Mouse (Mus musculus) heart, embryonic 13.5 days (tissue): ENCODE data around the gene Brca2. TPM values are rescaled to one million over a fixed set of nuclear protein-coding genes. Genes with fewer than 3 reads are reported as not detected.
A peak's percentile ranks its signal among the peaks of the same experiment; 100 is the strongest.

Experiments
- ATAC-seq: fragments of 200-750 bp; cut with Nextera tagmentation; 2 replicates; pipeline ENCODE4 v1.8.0; 2017; ENCODE audit warnings: moderate TSS enrichment; ENCODE audit not compliant: insufficient number of reproducible peaks, low FRiP score, low TSS enrichment; ENCODE audit errors: extremely low read depth
- H3K27ac ChIP-seq: fragments of 300-500 bp; sonication (generic); replicated peaks from 2 replicates; pipeline ENCODE4 v1.5.1; 2015; ENCODE audit warnings: moderate library complexity, mild to moderate bottlenecking, inconsistent platforms
- H3K27me3 ChIP-seq: fragments of 300-500 bp; sonication (generic); replicated peaks from 2 replicates; pipeline ENCODE4 v1.6.1; 2015; ENCODE audit warnings: mild to moderate bottlenecking, inconsistent platforms
- H3K36me3 ChIP-seq: fragments of 300-500 bp; sonication (generic); 2 replicates; pipeline ENCODE4 v1.6.1; 2015; ENCODE audit warnings: mild to moderate bottlenecking, inconsistent platforms
- H3K4me1 ChIP-seq: fragments of 300-500 bp; sonication (generic); 2 replicates; pipeline ENCODE4 v1.6.1; 2015; ENCODE audit warnings: inconsistent platforms
- H3K4me2 ChIP-seq: fragments of 300-500 bp; sonication (generic); 2 replicates; pipeline ENCODE4 v1.6.1; 2015; ENCODE audit warnings: inconsistent platforms, mild to moderate bottlenecking, moderate library complexity
- H3K4me3 ChIP-seq: fragments of 300-500 bp; sonication (generic); 2 replicates; pipeline ENCODE4 v1.5.1; 2015; ENCODE audit warnings: moderate library complexity, mild to moderate bottlenecking, inconsistent platforms
- H3K9ac ChIP-seq: fragments of 300-500 bp; sonication (generic); 2 replicates; pipeline ENCODE4 v1.6.1; 2015; ENCODE audit warnings: inconsistent platforms, mild to moderate bottlenecking, moderate library complexity
- H3K9me3 ChIP-seq: fragments of 300-500 bp; sonication (generic); 2 replicates; pipeline ENCODE4 v1.6.1; 2016; ENCODE audit warnings: inconsistent platforms
- WGBS: fragments of 180-500 bp; shearing (Covaris S2); methylation state at CpG from one replicate; pipeline ENCODE4 v1.1.7; 2015; ENCODE audit warnings: mixed read lengths; 5-methylcytosine and 5-hydroxymethylcytosine counted together
- polyA plus RNA-seq: library from polyadenylated mRNA; unstranded; fragments of >200 nt; fragmentation: Nextera tagmentation; extraction: Ambion mirVana; gene quantifications from 2 replicates; pipeline ENCODE4 v1.2.1, GENCODE M21; 2015

The Brca2 gene
- polyA plus RNA-seq, 1 experiment from 2014 or later, result 16.6 TPM

- Histone ChIP-seq H3K36me3 (no peaks in the 10 kb centered on the region), H3K4me3 (no peak within 1 kb of the TSS), H3K4me2 (no peak within 1 kb of the TSS), H3K9ac (no peak within 1 kb of the TSS), H3K27me3 (peaks cover 6% of the 10 kb centered on the region; the same call in 1 of the 2 replicates), H3K27ac (no peak within 1 kb of the TSS), H3K4me1 (peaks cover 6% of the 10 kb centered on the region), H3K9me3 (no peaks in the 10 kb centered on the region)
- no peak for ATAC-seq
- 53% methylated on average over 4 of the region's 4 CpGs for WGBS
These were observed 4.4 kb upstream of the Brca2 start, which contains the start of gene Zar1l for GRCm38 (mm10) chr5:150518064-150518463. TSS of gene Zar1l (minus strand) at chr5:150518164.

- Histone ChIP-seq H3K4me3 (no peak overlapping the region), H3K9me3 (no peaks in the 10 kb centered on the region), H3K4me1 (peaks cover 16% of the 10 kb centered on the region), H3K27me3 (peaks cover 6% of the 10 kb centered on the region; the same call in 1 of the 2 replicates), H3K9ac (no peak overlapping the region), H3K36me3 (no peaks in the 10 kb centered on the region; the same call in 1 of the 2 replicates), H3K4me2 (no peak overlapping the region), H3K27ac (no peak overlapping the region)
- WGBS, result 92% methylated on average over 1 of the region's 1 CpGs
- ATAC-seq, result no peak
These were observed 2.9 kb upstream of the Brca2 start for GRCm38 (mm10) chr5:150519551-150519950.

DNA sequence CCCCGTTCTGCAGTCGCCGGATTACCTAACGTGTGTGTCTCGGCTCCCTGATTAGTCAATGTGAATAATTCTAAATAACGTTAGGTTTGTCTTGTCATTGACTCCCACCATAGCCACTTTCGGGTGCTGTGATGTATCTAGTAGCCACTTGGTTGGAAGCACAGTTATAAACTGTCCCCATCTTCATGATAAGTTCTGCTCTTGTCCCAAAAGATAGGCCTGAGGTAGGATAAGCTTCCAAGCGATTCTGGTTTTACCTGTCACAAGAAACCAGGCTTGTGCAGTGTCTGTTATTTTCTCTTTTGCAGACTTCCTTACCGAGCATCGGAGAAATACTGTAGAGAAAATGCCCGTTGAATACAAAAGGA is 421 bp downstream of the Brca2 start:
- Histone ChIP-seq H3K9ac (peak overlapping the region; percentile 93), H3K4me3 (peak overlapping the region; percentile 86), H3K9me3 (no peaks in the 10 kb centered on the region), H3K4me1 (peaks cover 16% of the 10 kb centered on the region), H3K4me2 (peak overlapping the region; percentile 77), H3K27ac (peak overlapping the region; percentile 74), H3K36me3 (peaks cover 8% of the 10 kb centered on the region; the same call in 1 of the 2 replicates), H3K27me3 (peaks cover 1% of the 10 kb centered on the region; the same call in 1 of the 2 replicates)
- WGBS, result 8% methylated on average over 11 of the region's 11 CpGs
- ATAC-seq, result no peak

DNA sequence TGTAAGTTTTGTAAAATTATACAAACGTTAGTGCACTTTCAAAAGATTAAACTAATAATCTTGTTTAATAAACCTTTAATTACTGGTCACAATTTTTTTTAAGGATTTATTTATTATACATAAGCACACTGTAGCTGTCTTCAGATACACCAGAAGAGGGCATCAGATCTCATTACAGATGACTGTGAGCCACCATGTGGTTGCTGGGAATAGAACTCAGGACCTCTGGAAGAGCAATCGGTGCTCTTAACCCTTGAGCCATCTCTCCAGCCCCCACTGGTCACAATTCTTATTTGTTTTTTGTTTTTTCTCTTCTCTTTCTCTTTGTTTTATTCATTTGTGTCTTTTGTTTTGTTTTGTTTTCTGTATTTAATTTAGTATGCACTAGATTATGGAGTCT is 2.8 kb downstream of the Brca2 start:
- WGBS, result 77% methylated on average over 2 of the region's 2 CpGs
- H3K27me3 ChIP-seq, result no peaks in the 10 kb centered on the region
- H3K9me3 ChIP-seq, result no peaks in the 10 kb centered on the region
- H3K4me3 ChIP-seq, result no peak overlapping the region
- peaks cover 17% of the 10 kb centered on the region for H3K36me3 ChIP-seq
- ATAC-seq, result no peak
- no peak overlapping the region for H3K9ac ChIP-seq
- H3K4me1 ChIP-seq, result peaks cover 16% of the 10 kb centered on the region
- no peak overlapping the region for H3K4me2 ChIP-seq
- H3K27ac ChIP-seq, result no peak overlapping the region

GRCm38 (mm10) chr5:150541302-150541701 is 18.9 kb downstream of the Brca2 start:
- Histone ChIP-seq H3K4me3 (no peak overlapping the region), H3K4me2 (no peak overlapping the region), H3K36me3 (peaks cover 56% of the 10 kb centered on the region), H3K27me3 (no peaks in the 10 kb centered on the region), H3K9ac (no peak overlapping the region), H3K4me1 (no peaks in the 10 kb centered on the region), H3K9me3 (no peaks in the 10 kb centered on the region), H3K27ac (no peak overlapping the region)
- WGBS, result 93% methylated on average over 1 of the region's 1 CpGs
- ATAC-seq, result no peak

DNA sequence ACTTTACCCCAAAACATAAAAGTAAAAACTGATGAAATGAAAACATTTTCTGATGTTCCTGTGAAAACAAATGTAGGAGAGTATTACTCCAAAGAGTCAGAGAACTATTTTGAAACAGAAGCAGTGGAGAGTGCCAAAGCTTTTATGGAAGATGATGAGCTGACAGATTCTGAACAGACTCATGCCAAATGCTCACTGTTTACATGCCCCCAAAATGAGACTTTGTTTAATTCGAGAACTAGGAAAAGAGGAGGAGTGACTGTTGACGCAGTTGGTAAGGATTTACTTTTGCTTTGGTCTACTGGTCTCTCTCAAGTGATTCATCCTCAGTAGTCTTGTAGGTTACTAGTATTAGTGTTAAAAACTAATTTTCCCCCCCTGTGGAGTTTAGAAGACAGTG is 20.8 kb downstream of the Brca2 start:
- H3K4me2 ChIP-seq, result no peak overlapping the region
- no peak overlapping the region for H3K4me3 ChIP-seq
- no peak overlapping the region for H3K9ac ChIP-seq
- H3K9me3 ChIP-seq, result no peaks in the 10 kb centered on the region
- 86% methylated on average over 2 of the region's 2 CpGs for WGBS
- H3K4me1 ChIP-seq, result no peaks in the 10 kb centered on the region
- no peak overlapping the region for H3K27ac ChIP-seq
- no peak for ATAC-seq
- H3K36me3 ChIP-seq, result peaks cover 41% of the 10 kb centered on the region
- no peaks in the 10 kb centered on the region for H3K27me3 ChIP-seq

- H3K4me1 ChIP-seq, result no peaks in the 10 kb centered on the region
- no peak for ATAC-seq
- no peak overlapping the region for H3K4me2 ChIP-seq
- H3K4me3 ChIP-seq, result no peak overlapping the region
- H3K36me3 ChIP-seq, result peaks cover 72% of the 10 kb centered on the region
- no peaks in the 10 kb centered on the region for H3K27me3 ChIP-seq
- H3K9ac ChIP-seq, result no peak overlapping the region
- H3K27ac ChIP-seq, result no peak overlapping the region
- no peaks in the 10 kb centered on the region for H3K9me3 ChIP-seq
- WGBS, result 68% methylated on average over 3 of the region's 3 CpGs
These were observed 29.2 kb downstream of the Brca2 start for GRCm38 (mm10) chr5:150551637-150552036.

- WGBS, result 60% methylated on average over 6 of the region's 6 CpGs
- H3K4me2 ChIP-seq, result no peak overlapping the region
- H3K9ac ChIP-seq, result 0 out of 2 replicates have a peak overlapping the region, but pooled peaks have one; percentile 47
- no peaks in the 10 kb centered on the region for H3K27me3 ChIP-seq
- no peak overlapping the region for H3K4me3 ChIP-seq
- H3K27ac ChIP-seq, result peak overlapping the region; percentile 78
- no peak for ATAC-seq
- peaks cover 10% of the 10 kb centered on the region for H3K4me1 ChIP-seq
- peaks cover 88% of the 10 kb centered on the region for H3K36me3 ChIP-seq
- H3K9me3 ChIP-seq, result no peaks in the 10 kb centered on the region
These were observed 37.2 kb downstream of the Brca2 start for GRCm38 (mm10) chr5:150559519-150560103.

DNA sequence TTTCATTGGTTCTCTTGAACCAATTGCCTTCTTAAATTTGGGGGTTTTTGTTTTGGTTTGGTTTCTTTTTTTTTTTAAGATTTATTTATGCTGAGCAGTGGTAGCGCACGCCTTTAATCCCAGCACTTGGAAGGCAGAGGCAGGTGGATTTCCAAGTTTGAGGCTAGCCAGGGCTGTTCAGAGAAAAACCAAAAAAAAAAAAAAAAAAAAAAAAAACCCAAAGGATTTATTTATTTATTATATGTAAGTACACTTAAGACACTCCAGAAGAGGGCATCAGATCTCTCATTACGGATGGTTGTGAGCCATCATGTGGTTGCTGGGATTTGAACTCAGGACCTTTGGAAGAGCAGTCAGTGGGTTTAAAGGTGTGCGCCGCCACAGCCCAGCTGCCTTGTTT is 38.4 kb downstream of the Brca2 start:
- H3K36me3 ChIP-seq, result peaks cover 87% of the 10 kb centered on the region

GRCm38 (mm10) chr5:150561376-150561775 is 38.9 kb downstream of the Brca2 start:
- no peaks in the 10 kb centered on the region for H3K9me3 ChIP-seq
- no peaks in the 10 kb centered on the region for H3K27me3 ChIP-seq
- peaks cover 89% of the 10 kb centered on the region for H3K36me3 ChIP-seq
- ATAC-seq, result no peak
- H3K9ac ChIP-seq, result no peak overlapping the region
- no peak overlapping the region for H3K4me3 ChIP-seq
- H3K27ac ChIP-seq, result no peak overlapping the region
- no peak overlapping the region for H3K4me2 ChIP-seq
- peaks cover 10% of the 10 kb centered on the region for H3K4me1 ChIP-seq

More for the DNA sequence above, 38.4 kb downstream of the Brca2 start:
- Histone ChIP-seq H3K27me3 (no peaks in the 10 kb centered on the region), H3K4me3 (no peak overlapping the region), H3K9ac (no peak overlapping the region), H3K27ac (no peak overlapping the region), H3K9me3 (no peaks in the 10 kb centered on the region), H3K4me2 (no peak overlapping the region), H3K4me1 (peaks cover 10% of the 10 kb centered on the region)
- ATAC-seq, result no peak
- WGBS, result 97% methylated on average over 5 of the region's 5 CpGs

DNA sequence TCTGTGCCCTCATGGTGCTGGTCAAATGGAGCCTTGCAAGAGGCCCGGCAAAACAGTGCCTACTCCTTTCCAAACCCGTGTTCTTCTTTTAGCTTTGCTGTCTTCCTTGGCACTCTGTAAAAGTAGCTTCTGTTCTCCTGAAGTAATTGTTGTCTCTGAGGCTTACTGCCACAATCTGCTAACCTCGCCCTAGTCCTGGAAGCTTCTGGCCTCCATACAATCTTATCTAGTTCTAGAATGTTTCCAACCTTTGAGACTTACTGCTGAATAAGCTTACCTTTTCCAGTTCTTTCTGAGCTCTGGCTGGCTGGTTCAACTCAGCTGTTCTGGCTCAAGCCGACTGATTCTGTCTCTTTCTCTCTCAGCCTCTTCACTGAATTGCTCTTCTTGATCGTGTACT is 39.4 kb downstream of the Brca2 start:
- Histone ChIP-seq H3K4me2 (no peak overlapping the region), H3K9ac (no peak overlapping the region), H3K27ac (no peak overlapping the region), H3K36me3 (peaks cover 91% of the 10 kb centered on the region), H3K27me3 (no peaks in the 10 kb centered on the region), H3K4me1 (peaks cover 10% of the 10 kb centered on the region), H3K9me3 (no peaks in the 10 kb centered on the region), H3K4me3 (no peak overlapping the region)
- WGBS, result 78% methylated on average over 5 of the region's 5 CpGs
- ATAC-seq, result no peak

DNA sequence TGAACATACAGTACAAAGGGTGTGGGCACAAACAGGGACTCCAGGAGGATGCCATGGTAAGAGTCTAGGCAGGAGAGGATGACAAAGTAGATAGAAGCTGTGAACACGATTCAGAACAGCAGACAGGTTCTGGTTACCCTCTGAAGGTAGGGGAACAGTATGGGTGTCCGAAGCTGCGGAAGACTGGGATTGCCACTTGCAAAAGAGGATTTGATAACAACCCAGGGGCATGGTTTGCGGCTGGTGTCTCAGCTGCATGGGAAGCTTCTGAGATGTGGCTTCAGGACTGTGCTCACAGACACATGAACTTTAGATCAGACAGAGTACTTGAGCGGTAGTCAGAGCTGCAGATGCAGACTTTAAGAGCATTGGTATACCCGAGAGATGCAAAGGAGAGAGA is 42.0 kb downstream of the Brca2 start:
- H3K9ac ChIP-seq, result no peak overlapping the region
- H3K36me3 ChIP-seq, result peaks cover 89% of the 10 kb centered on the region
- 85% methylated on average over 6 of the region's 6 CpGs for WGBS
- no peak overlapping the region for H3K4me3 ChIP-seq
- no peaks in the 10 kb centered on the region for H3K27me3 ChIP-seq
- H3K9me3 ChIP-seq, result no peaks in the 10 kb centered on the region
- peaks cover 5% of the 10 kb centered on the region; the same call in 1 of the 2 replicates for H3K4me1 ChIP-seq
- H3K4me2 ChIP-seq, result no peak overlapping the region
- ATAC-seq, result no peak
- H3K27ac ChIP-seq, result no peak overlapping the region
